Mouse (Mus musculus) lung, postnatal 4 days (tissue): Measurements from ENCODE around the gene Olfr92.

Source experiments
- DNase-seq, 2 experiments: peaks; one replicate each; pipeline ENCODE4 v3.0.0; 2021

Olfr92 gene

GRCm38 (mm10) chr17:37061435-37061834 is 58.5 kb downstream of the Olfr92 start:
- DNase-seq = no peak
